8 mouse cellular contexts compared by ENCODE assay signal in genomic region chr4:115785511-115786034, GRCm38 (mm10). TPM values are rescaled to one million over a fixed set of nuclear protein-coding genes. Genes with fewer than 3 reads are reported as not detected.
A peak's percentile ranks its signal among the peaks of the same experiment; 100 is the strongest.
DNase-seq lines count a peak whose midpoint lies in the region; ATAC-seq and TF ChIP-seq lines count a peak whose summit lies in the region.

No protein-coding gene starts in this region.

- WGBS in heart, embryonic 15.5 days = 44% methylated on average over 7 of the region's 7 CpGs
- 61% methylated on average over 7 of the region's 7 CpGs for WGBS in forebrain, postnatal 0 days

- H3K27me3 ChIP-seq in heart, embryonic 15.5 days = no peaks in the 10 kb centered on the region
- H3K27me3 ChIP-seq in forebrain, postnatal 0 days (ENCODE audit: insufficient read depth, low read length) = no peaks in the 10 kb centered on the region

- peak overlapping the region; percentile 84 for H3K9ac ChIP-seq in heart, embryonic 15.5 days
- peak overlapping the region; percentile 58; the same call in 1 of the 2 replicates for H3K9ac ChIP-seq in forebrain, postnatal 0 days

- peaks cover 26% of the 10 kb centered on the region; the same call in 1 of the 2 replicates for H3K36me3 ChIP-seq in heart, embryonic 15.5 days
- peaks cover 14% of the 10 kb centered on the region for H3K36me3 ChIP-seq in forebrain, postnatal 0 days (ENCODE audit: insufficient read depth)

- peak overlapping the region; percentile 87 for H3K4me2 ChIP-seq in heart, embryonic 15.5 days
- peak overlapping the region; percentile 54 for H3K4me2 ChIP-seq in forebrain, postnatal 0 days (ENCODE audit: low read depth)

- H3K27ac ChIP-seq in heart, embryonic 15.5 days = peak overlapping the region; percentile 84
- no peak overlapping the region for H3K27ac ChIP-seq in forebrain, postnatal 0 days (ENCODE audit: low read depth, low read length)

- peaks cover 14% of the 10 kb centered on the region for H3K4me1 ChIP-seq in heart, embryonic 15.5 days (replicated peaks)
- H3K4me1 ChIP-seq in forebrain, postnatal 0 days (ENCODE audit: insufficient read depth) = peaks cover 5% of the 10 kb centered on the region; the same call in 1 of the 2 replicates

- peak; percentile 21; the same call in 1 of the 2 replicates for ATAC-seq in heart, embryonic 15.5 days (replicated peaks; ENCODE audit: insufficient number of reproducible peaks, insufficient read depth, low FRiP score, low read depth)
- ATAC-seq in forebrain, postnatal 0 days = no peak; the same call in 1 of the 2 replicates

- TF ChIP-seq CTCF in forebrain, postnatal 0 days (IDR thresholded peaks at IDR 0.05; ENCODE audit: low read depth) = no peak

- H3K4me3 ChIP-seq in heart, embryonic 15.5 days = peak overlapping the region; percentile 84
- peak overlapping the region; percentile 67 for H3K4me3 ChIP-seq in forebrain, postnatal 0 days (ENCODE audit: low read depth, low read length)

- no peaks in the 10 kb centered on the region for H3K9me3 ChIP-seq in heart, embryonic 15.5 days (replicated peaks)
- H3K9me3 ChIP-seq in forebrain, postnatal 0 days (ENCODE audit: low read length) = no peaks in the 10 kb centered on the region

- intact Hi-C loops in heart, postnatal 14 days (cut with DNase I) = no loop called here

- DNase-seq in heart, postnatal 14 days = no peak
- peak; percentile 26 for DNase-seq in NIH3T3 (ENCODE audit: low read depth)
- no peak for DNase-seq in forebrain, postnatal 0 days
- peak; percentile 9 for DNase-seq in lung, postnatal 36 days
- DNase-seq in retina, postnatal 1 day = no peak
- no peak for DNase-seq in ovary, adult 18-20 months (ENCODE audit: low spot score)
- no peak for DNase-seq in retina, embryonic 14.5 days (ENCODE audit: low spot score)

RNA-seq across cellular contexts. Expression of gene Atpaf1, which starts 1.0 kb away (rescaled TPM):
- 64.7 and 69.3 TPM in 2 replicates for polyA plus RNA-seq in heart, embryonic 15.5 days (2015; fragmentation: Nextera tagmentation; extraction: Ambion mirVana)
- total RNA-seq in heart, postnatal 14 days (2021) = 10 to 100 TPM; 60.6 to 63.0 TPM
- total RNA-seq in forebrain, postnatal 0 days (2014; rRNA removed) = 22.1 and 34.0 TPM in 2 replicates
- polyA plus RNA-seq in forebrain, postnatal 0 days (2015; fragmentation: Nextera tagmentation; extraction: Ambion mirVana) = 28.0 and 40.9 TPM in 2 replicates

RNA-seq across cellular contexts. Expression of gene Tex38, which starts 4.8 kb away (rescaled TPM):
- 0.48 TPM in 1 of 2 replicates, not detected in the other for polyA plus RNA-seq in heart, embryonic 15.5 days (2015; fragmentation: Nextera tagmentation; extraction: Ambion mirVana)
- total RNA-seq in heart, postnatal 14 days (2021) = under 1 TPM in 1 of 2 experiments, not detected in 1; 0.39 TPM
- 0.95 TPM in 1 of 2 replicates, not detected in the other for total RNA-seq in forebrain, postnatal 0 days (2014; rRNA removed)
- polyA plus RNA-seq in forebrain, postnatal 0 days (2015; fragmentation: Nextera tagmentation; extraction: Ambion mirVana) = 0.43 and 0.59 TPM in 2 replicates

RNA-seq across cellular contexts. Expression of gene Mob3c, which starts 42.3 kb away (rescaled TPM):
- 8.1 and 11.0 TPM in 2 replicates for polyA plus RNA-seq in heart, embryonic 15.5 days (2015; fragmentation: Nextera tagmentation; extraction: Ambion mirVana)
- 1 to 10 TPM; 6.4 to 7.1 TPM for total RNA-seq in heart, postnatal 14 days (2021)
- 3.0 and 9.0 TPM in 2 replicates for total RNA-seq in forebrain, postnatal 0 days (2014; rRNA removed)
- polyA plus RNA-seq in forebrain, postnatal 0 days (2015; fragmentation: Nextera tagmentation; extraction: Ambion mirVana) = 1.6 and 3.0 TPM in 2 replicates

RNA-seq across cellular contexts. Expression of gene Efcab14, which starts 48.0 kb away (rescaled TPM):
- polyA plus RNA-seq in heart, embryonic 15.5 days (2015; fragmentation: Nextera tagmentation; extraction: Ambion mirVana) = 21.2 and 27.3 TPM in 2 replicates
- 10 to 100 TPM; 34.0 to 35.3 TPM for total RNA-seq in heart, postnatal 14 days (2021)
- total RNA-seq in forebrain, postnatal 0 days (2014; rRNA removed) = 12.0 and 14.9 TPM in 2 replicates
- polyA plus RNA-seq in forebrain, postnatal 0 days (2015; fragmentation: Nextera tagmentation; extraction: Ambion mirVana) = 9.1 and 14.6 TPM in 2 replicates

RNA-seq across cellular contexts. Expression of gene Mknk1, which starts 53.4 kb away (rescaled TPM):
- 17.3 and 26.9 TPM in 2 replicates for polyA plus RNA-seq in heart, embryonic 15.5 days (2015; fragmentation: Nextera tagmentation; extraction: Ambion mirVana)
- total RNA-seq in heart, postnatal 14 days (2021) = 10 to 100 TPM; 27.8 to 28.1 TPM
- total RNA-seq in forebrain, postnatal 0 days (2014; rRNA removed) = 18.9 and 19.8 TPM in 2 replicates
- 22.8 and 24.3 TPM in 2 replicates for polyA plus RNA-seq in forebrain, postnatal 0 days (2015; fragmentation: Nextera tagmentation; extraction: Ambion mirVana)

Comparison
In these comparisons a context has a peak if more than half of its experiments do, and no peak if none do; other contexts are left out.
1. DNase-seq: peak in NIH3T3 (single experiment) and lung, postnatal 36 days (single experiment); none in heart, postnatal 14 days (0 of 2), forebrain, postnatal 0 days (single experiment), retina, postnatal 1 day (single experiment), ovary, adult 18-20 months (single experiment) and retina, embryonic 14.5 days (single experiment).